Mouse (Mus musculus): ENCODE data around the gene Stx4a. TPM values are rescaled to one million over a fixed set of nuclear protein-coding genes. Genes with fewer than 3 reads are reported as not detected.

Stx4a gene
- polyA plus RNA-seq, 1 experiment from 2014 or later: 53.7 TPM

GRCm38 (mm10) chr7:127798591-127798990 lies 25.5 kb upstream of the Stx4a start:
- ATAC-seq (replicated peaks; ENCODE audit: extremely low read depth, insufficient read depth, low FRiP score): no peak
- no peak overlapping the region for H3K4me2 ChIP-seq (ENCODE audit: low read depth, low read length)
- H3K27ac ChIP-seq (ENCODE audit: low read length): no peak overlapping the region
- H3K36me3 ChIP-seq (ENCODE audit: control insufficient read depth, insufficient read depth): peaks cover 46% of the 10 kb centered on the region
- no peak overlapping the region for H3K4me3 ChIP-seq (ENCODE audit: low read length)
- no peaks in the 10 kb centered on the region for H3K9me3 ChIP-seq (replicated peaks; ENCODE audit: control insufficient read depth, low read length)
- WGBS: 84% methylated on average over 4 of the region's 4 CpGs
- H3K4me1 ChIP-seq (ENCODE audit: control insufficient read depth, insufficient read depth, low read length): no peaks in the 10 kb centered on the region; the same call in 1 of the 2 replicates
- no peak overlapping the region for H3K9ac ChIP-seq (ENCODE audit: low read length)
- no peaks in the 10 kb centered on the region for H3K27me3 ChIP-seq (ENCODE audit: control insufficient read depth, insufficient read depth, low read length)

GRCm38 (mm10) chr7:127799211-127799610 lies 24.9 kb upstream of the Stx4a start:
- WGBS: 87% methylated on average over 13 of the region's 13 CpGs
- H3K27ac ChIP-seq (ENCODE audit: low read length): no peak overlapping the region

GRCm38 (mm10) chr7:127799738-127800137 lies 24.4 kb upstream of the Stx4a start:
- H3K27me3 ChIP-seq (ENCODE audit: control insufficient read depth, insufficient read depth, low read length): no peaks in the 10 kb centered on the region
- no peaks in the 10 kb centered on the region; the same call in 1 of the 2 replicates for H3K4me1 ChIP-seq (ENCODE audit: control insufficient read depth, insufficient read depth, low read length)
- H3K27ac ChIP-seq (ENCODE audit: low read length): no peak overlapping the region
- H3K4me2 ChIP-seq (ENCODE audit: low read depth, low read length): no peak overlapping the region
- ATAC-seq (replicated peaks; ENCODE audit: extremely low read depth, insufficient read depth, low FRiP score): no peak
- H3K4me3 ChIP-seq (ENCODE audit: low read length): no peak overlapping the region
- no peak overlapping the region for H3K9ac ChIP-seq (ENCODE audit: low read length)
- H3K9me3 ChIP-seq (replicated peaks; ENCODE audit: control insufficient read depth, low read length): no peaks in the 10 kb centered on the region
- WGBS: 82% methylated on average over 1 of the region's 1 CpGs
- H3K36me3 ChIP-seq (ENCODE audit: control insufficient read depth, insufficient read depth): peaks cover 43% of the 10 kb centered on the region

More at GRCm38 (mm10) chr7:127799211-127799610, 24.9 kb upstream of the Stx4a start:
- H3K4me2 ChIP-seq (ENCODE audit: low read depth, low read length): no peak overlapping the region
- no peaks in the 10 kb centered on the region; the same call in 1 of the 2 replicates for H3K4me1 ChIP-seq (ENCODE audit: control insufficient read depth, insufficient read depth, low read length)
- no peak overlapping the region for H3K4me3 ChIP-seq (ENCODE audit: low read length)
- no peaks in the 10 kb centered on the region for H3K27me3 ChIP-seq (ENCODE audit: control insufficient read depth, insufficient read depth, low read length)
- H3K9ac ChIP-seq (ENCODE audit: low read length): no peak overlapping the region
- no peaks in the 10 kb centered on the region for H3K9me3 ChIP-seq (replicated peaks; ENCODE audit: control insufficient read depth, low read length)
- no peak for ATAC-seq (replicated peaks; ENCODE audit: extremely low read depth, insufficient read depth, low FRiP score)
- peaks cover 44% of the 10 kb centered on the region for H3K36me3 ChIP-seq (ENCODE audit: control insufficient read depth, insufficient read depth)

- peaks cover 38% of the 10 kb centered on the region for H3K36me3 ChIP-seq (ENCODE audit: control insufficient read depth, insufficient read depth)
- H3K9ac ChIP-seq (ENCODE audit: low read length): peak within 1 kb of the TSS; percentile 50
- H3K27ac ChIP-seq (ENCODE audit: low read length): peak within 1 kb of the TSS; percentile 22; the same call in 1 of the 2 replicates
These were observed 23.6 kb upstream of the Stx4a start, which contains the start of gene Hsd3b7 for GRCm38 (mm10) chr7:127800435-127801009. Gene Hsd3b7 (plus strand): TSS chr7:127800604.

GRCm38 (mm10) chr7:127801010-127801621 lies 23.0 kb upstream of the Stx4a start:
- no peak for ATAC-seq (replicated peaks; ENCODE audit: extremely low read depth, insufficient read depth, low FRiP score)
- WGBS: 78% methylated on average over 8 of the region's 8 CpGs
- Histone ChIP-seq H3K4me1 (ENCODE audit: control insufficient read depth, insufficient read depth, low read length) (no peaks in the 10 kb centered on the region; the same call in 1 of the 2 replicates), H3K4me3 (ENCODE audit: low read length) (peak overlapping the region; percentile 37), H3K27me3 (ENCODE audit: control insufficient read depth, insufficient read depth, low read length) (no peaks in the 10 kb centered on the region), H3K27ac (ENCODE audit: low read length) (peak overlapping the region; percentile 22; the same call in 1 of the 2 replicates), H3K4me2 (ENCODE audit: low read depth, low read length) (peak overlapping the region; percentile 53), H3K9me3 (replicated peaks; ENCODE audit: control insufficient read depth, low read length) (no peaks in the 10 kb centered on the region), H3K36me3 (ENCODE audit: control insufficient read depth, insufficient read depth) (peaks cover 32% of the 10 kb centered on the region), H3K9ac (ENCODE audit: low read length) (peak overlapping the region; percentile 50)

More at GRCm38 (mm10) chr7:127800435-127801009, 23.6 kb upstream of the Stx4a start, which contains the start of gene Hsd3b7:
- no peaks in the 10 kb centered on the region; the same call in 1 of the 2 replicates for H3K4me1 ChIP-seq (ENCODE audit: control insufficient read depth, insufficient read depth, low read length)
- 19% methylated on average over 6 of the region's 6 CpGs for WGBS
- peak within 1 kb of the TSS; percentile 53 for H3K4me2 ChIP-seq (ENCODE audit: low read depth, low read length)
- peak within 1 kb of the TSS; percentile 37 for H3K4me3 ChIP-seq (ENCODE audit: low read length)
- H3K9me3 ChIP-seq (replicated peaks; ENCODE audit: control insufficient read depth, low read length): no peaks in the 10 kb centered on the region
- peak; percentile 93 for ATAC-seq (replicated peaks; ENCODE audit: extremely low read depth, insufficient read depth, low FRiP score)
- no peaks in the 10 kb centered on the region for H3K27me3 ChIP-seq (ENCODE audit: control insufficient read depth, insufficient read depth, low read length)

- Histone ChIP-seq H3K4me3 (ENCODE audit: low read length) (no peak overlapping the region), H3K4me2 (ENCODE audit: low read depth, low read length) (no peak overlapping the region), H3K27ac (ENCODE audit: low read length) (no peak overlapping the region), H3K9me3 (replicated peaks; ENCODE audit: control insufficient read depth, low read length) (no peaks in the 10 kb centered on the region), H3K9ac (ENCODE audit: low read length) (no peak overlapping the region), H3K36me3 (ENCODE audit: control insufficient read depth, insufficient read depth) (peaks cover 22% of the 10 kb centered on the region), H3K4me1 (ENCODE audit: control insufficient read depth, insufficient read depth, low read length) (no peaks in the 10 kb centered on the region; the same call in 1 of the 2 replicates), H3K27me3 (ENCODE audit: control insufficient read depth, insufficient read depth, low read length) (no peaks in the 10 kb centered on the region)
- ATAC-seq (replicated peaks; ENCODE audit: extremely low read depth, insufficient read depth, low FRiP score): no peak
- WGBS: 87% methylated on average over 17 of the region's 17 CpGs
These were observed 21.8 kb upstream of the Stx4a start for GRCm38 (mm10) chr7:127802313-127802712.

- Histone ChIP-seq H3K27ac (ENCODE audit: low read length) (no peak overlapping the region), H3K9me3 (replicated peaks; ENCODE audit: control insufficient read depth, low read length) (no peaks in the 10 kb centered on the region), H3K4me3 (ENCODE audit: low read length) (no peak overlapping the region), H3K4me2 (ENCODE audit: low read depth, low read length) (no peak overlapping the region), H3K4me1 (ENCODE audit: control insufficient read depth, insufficient read depth, low read length) (peaks cover 2% of the 10 kb centered on the region), H3K27me3 (ENCODE audit: control insufficient read depth, insufficient read depth, low read length) (no peaks in the 10 kb centered on the region), H3K36me3 (ENCODE audit: control insufficient read depth, insufficient read depth) (no peaks in the 10 kb centered on the region), H3K9ac (ENCODE audit: low read length) (no peak overlapping the region)
- ATAC-seq (replicated peaks; ENCODE audit: extremely low read depth, insufficient read depth, low FRiP score): no peak
- 76% methylated on average over 5 of the region's 5 CpGs for WGBS
These were observed 15.3 kb upstream of the Stx4a start for GRCm38 (mm10) chr7:127808821-127809220.

GRCm38 (mm10) chr7:127809846-127810245 lies 14.2 kb upstream of the Stx4a start:
- 90% methylated on average over 1 of the region's 1 CpGs for WGBS
- ATAC-seq (replicated peaks; ENCODE audit: extremely low read depth, insufficient read depth, low FRiP score): no peak

GRCm38 (mm10) chr7:127810650-127811049 lies 13.4 kb upstream of the Stx4a start:
- H3K4me2 ChIP-seq (ENCODE audit: low read depth, low read length): no peak overlapping the region
- ATAC-seq (replicated peaks; ENCODE audit: extremely low read depth, insufficient read depth, low FRiP score): no peak
- H3K4me3 ChIP-seq (ENCODE audit: low read length): no peak overlapping the region
- H3K27ac ChIP-seq (ENCODE audit: low read length): no peak overlapping the region
- H3K27me3 ChIP-seq (ENCODE audit: control insufficient read depth, insufficient read depth, low read length): no peaks in the 10 kb centered on the region
- peaks cover 11% of the 10 kb centered on the region for H3K4me1 ChIP-seq (ENCODE audit: control insufficient read depth, insufficient read depth, low read length)
- no peaks in the 10 kb centered on the region for H3K9me3 ChIP-seq (replicated peaks; ENCODE audit: control insufficient read depth, low read length)
- no peak overlapping the region for H3K9ac ChIP-seq (ENCODE audit: low read length)
- 76% methylated on average over 10 of the region's 10 CpGs for WGBS
- no peaks in the 10 kb centered on the region for H3K36me3 ChIP-seq (ENCODE audit: control insufficient read depth, insufficient read depth)

More at GRCm38 (mm10) chr7:127809846-127810245, 14.2 kb upstream of the Stx4a start:
- no peak overlapping the region for H3K27ac ChIP-seq (ENCODE audit: low read length)
- no peak overlapping the region for H3K4me2 ChIP-seq (ENCODE audit: low read depth, low read length)
- H3K9me3 ChIP-seq (replicated peaks; ENCODE audit: control insufficient read depth, low read length): no peaks in the 10 kb centered on the region
- H3K4me1 ChIP-seq (ENCODE audit: control insufficient read depth, insufficient read depth, low read length): peaks cover 9% of the 10 kb centered on the region
- H3K4me3 ChIP-seq (ENCODE audit: low read length): no peak overlapping the region
- H3K9ac ChIP-seq (ENCODE audit: low read length): no peak overlapping the region
- H3K27me3 ChIP-seq (ENCODE audit: control insufficient read depth, insufficient read depth, low read length): no peaks in the 10 kb centered on the region
- H3K36me3 ChIP-seq (ENCODE audit: control insufficient read depth, insufficient read depth): no peaks in the 10 kb centered on the region

All from heart, embryonic 16.5 days (tissue).